Comparison of ENCODE assay signal across 8 mouse cellular contexts in the genomic region with DNA sequence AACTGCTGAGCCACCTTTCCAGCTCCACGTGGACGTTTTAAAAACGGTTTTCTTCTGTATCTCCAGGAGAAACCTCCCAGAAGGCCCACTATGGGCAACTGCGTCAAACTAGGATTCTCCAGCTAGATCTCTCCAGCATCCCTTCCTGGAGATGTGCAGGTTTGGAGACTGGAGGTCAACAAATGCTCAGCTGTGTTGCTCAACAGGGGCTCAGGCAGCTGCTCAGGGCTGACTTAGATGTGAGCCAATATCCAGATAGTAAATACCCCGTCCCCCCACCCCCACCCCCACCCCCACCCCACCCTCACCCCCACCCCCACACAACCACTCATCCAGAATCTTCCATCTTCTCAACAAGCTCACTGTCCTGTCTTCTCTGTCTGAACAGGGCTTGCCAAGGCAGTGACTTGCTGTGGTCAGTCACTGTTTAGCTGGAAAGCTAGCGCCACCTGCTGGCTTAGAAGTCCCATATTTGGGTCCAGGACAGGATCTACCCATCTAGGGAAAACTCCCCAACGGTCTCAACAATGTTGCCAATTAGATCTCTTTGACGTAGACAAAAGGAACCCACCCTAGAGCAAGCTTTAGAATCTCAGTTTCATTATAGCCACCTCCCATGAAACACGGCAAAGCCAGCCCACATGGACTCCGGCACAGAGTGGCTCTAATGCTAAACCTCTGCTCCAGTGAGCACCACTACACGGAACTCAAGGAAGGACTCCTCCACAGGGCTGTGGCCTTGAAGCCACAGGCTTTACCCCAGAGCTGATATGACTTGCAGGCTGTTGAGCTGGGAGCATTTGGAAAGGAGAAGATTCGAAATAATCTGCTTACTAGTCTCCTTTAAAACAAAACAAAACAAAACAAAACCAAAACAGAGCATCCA.
DNase-seq lines count a peak whose midpoint lies in the region; ATAC-seq and TF ChIP-seq lines count a peak whose summit lies in the region.

No protein-coding gene starts in this region.

- no peak for TF ChIP-seq POLR2A in thymus, adult 2 months (IDR thresholded peaks at IDR 0.05; ENCODE audit: control insufficient read depth, extremely low read depth, insufficient read depth, low read length, poor library complexity)

- H3K4me2 ChIP-seq in embryonic facial prominence, embryonic 11.5 days (ENCODE audit: low read depth, low read length), result no peak overlapping the region
- H3K4me2 ChIP-seq in kidney, embryonic 14.5 days (replicated peaks; ENCODE audit: low read depth, low read length), result no peak overlapping the region
- no peak overlapping the region for H3K4me2 ChIP-seq in liver, embryonic 14.5 days (ENCODE audit: low read depth)
- no peak overlapping the region for H3K4me2 ChIP-seq in neural tube, embryonic 15.5 days

- no peak overlapping the region for H3K4me3 ChIP-seq in thymus, adult 2 months (ENCODE audit: control insufficient read depth, insufficient read depth, low read length)
- no peak overlapping the region for H3K4me3 ChIP-seq in embryonic facial prominence, embryonic 11.5 days (ENCODE audit: low read depth, low read length)
- no peak overlapping the region for H3K4me3 ChIP-seq in kidney, embryonic 14.5 days (ENCODE audit: low read length)
- H3K4me3 ChIP-seq in liver, embryonic 14.5 days (ENCODE audit: insufficient read depth in 1 of 2, low read depth in 2 of 2, low read length in 2 of 2), result no peak overlapping the region
- no peak overlapping the region for H3K4me3 ChIP-seq in neural tube, embryonic 15.5 days (replicated peaks)

- no peaks in the 10 kb centered on the region for H3K27me3 ChIP-seq in thymus, adult 2 months (ENCODE audit: control insufficient read depth, insufficient read depth, low read length)
- no peaks in the 10 kb centered on the region for H3K27me3 ChIP-seq in embryonic facial prominence, embryonic 11.5 days (ENCODE audit: control insufficient read depth, insufficient read depth, low read length)
- H3K27me3 ChIP-seq in kidney, embryonic 14.5 days (ENCODE audit: control insufficient read depth, insufficient read depth, low read length), result no peaks in the 10 kb centered on the region
- no peaks in the 10 kb centered on the region for H3K27me3 ChIP-seq in liver, embryonic 14.5 days (ENCODE audit: control insufficient read depth, insufficient read depth, low read length)
- H3K27me3 ChIP-seq in neural tube, embryonic 15.5 days (replicated peaks), result no peaks in the 10 kb centered on the region

- no peak overlapping the region for H3K27ac ChIP-seq in thymus, adult 2 months (ENCODE audit: control insufficient read depth, insufficient read depth, low read length)
- H3K27ac ChIP-seq in embryonic facial prominence, embryonic 11.5 days (replicated peaks; ENCODE audit: low read depth, low read length), result no peak overlapping the region
- H3K27ac ChIP-seq in kidney, embryonic 14.5 days (ENCODE audit: low read depth, low read length), result no peak overlapping the region
- H3K27ac ChIP-seq in liver, embryonic 14.5 days, result no peak overlapping the region
- no peak overlapping the region for H3K27ac ChIP-seq in neural tube, embryonic 15.5 days (replicated peaks)

- TF ChIP-seq EP300 in liver, embryonic 14.5 days (IDR thresholded peaks at IDR 0.05; ENCODE audit: low read depth), result no peak

- no peaks in the 10 kb centered on the region for H3K36me3 ChIP-seq in thymus, adult 2 months (ENCODE audit: control insufficient read depth, insufficient read depth, low read length)
- H3K36me3 ChIP-seq in embryonic facial prominence, embryonic 11.5 days (replicated peaks; ENCODE audit: control insufficient read depth, insufficient read depth, low read depth, low read length), result no peaks in the 10 kb centered on the region
- H3K36me3 ChIP-seq in kidney, embryonic 14.5 days (ENCODE audit: control insufficient read depth, insufficient read depth, low read length), result no peaks in the 10 kb centered on the region
- no peaks in the 10 kb centered on the region for H3K36me3 ChIP-seq in liver, embryonic 14.5 days (replicated peaks; ENCODE audit: control insufficient read depth, insufficient read depth, low read depth)
- H3K36me3 ChIP-seq in neural tube, embryonic 15.5 days, result no peaks in the 10 kb centered on the region

- ATAC-seq in embryonic facial prominence, embryonic 11.5 days (replicated peaks; ENCODE audit: insufficient number of reproducible peaks, low FRiP score, low TSS enrichment, low read depth), result peak; percentile 80
- peak; percentile 78; the same call in 1 of the 2 replicates for ATAC-seq in kidney, embryonic 14.5 days (ENCODE audit: low FRiP score, low TSS enrichment)
- no peak for ATAC-seq in liver, embryonic 14.5 days (ENCODE audit: insufficient read depth)
- ATAC-seq in neural tube, embryonic 15.5 days (ENCODE audit: low FRiP score), result peak; percentile 74

- DNase-seq in thymus, adult 2 months, result peak; percentile 48
- DNase-seq in thymus, adult 18-20 months, result no peak
- DNase-seq in embryonic facial prominence, embryonic 11.5 days (ENCODE audit: low spot score), result peak; percentile 89
- DNase-seq in heart, adult 8-10 months (ENCODE audit: low spot score), result peak; percentile 82
- DNase-seq in liver, embryonic 14.5 days (ENCODE audit: low read depth in 3 of 3, low spot score in 3 of 3), result peak in 1 of 3 experiments; percentile 14
- DNase-seq in thymus, postnatal 25 days, result peak; percentile 50

- WGBS in thymus, adult 2 months, result 55% methylated on average over 12 of the region's 12 CpGs
- WGBS in embryonic facial prominence, embryonic 11.5 days, result 49% methylated on average over 12 of the region's 12 CpGs
- WGBS in kidney, embryonic 14.5 days, result 49% methylated on average over 12 of the region's 12 CpGs
- WGBS in liver, embryonic 14.5 days (ENCODE audit: insufficient replicate concordance), result 41% methylated on average over 12 of the region's 12 CpGs
- 50% methylated on average over 12 of the region's 12 CpGs for WGBS in neural tube, embryonic 15.5 days

- no peak for TF ChIP-seq CTCF in thymus, adult 2 months (IDR thresholded peaks at IDR 0.05; ENCODE audit: borderline replicate concordance, control insufficient read depth, extremely low read depth, insufficient read depth, low read length, poor library complexity)
- TF ChIP-seq CTCF in liver, embryonic 14.5 days (IDR thresholded peaks at IDR 0.05; ENCODE audit: low read depth), result peak; percentile 73

- no peaks in the 10 kb centered on the region for H3K9me3 ChIP-seq in embryonic facial prominence, embryonic 11.5 days (replicated peaks; ENCODE audit: control insufficient read depth, low read length)
- H3K9me3 ChIP-seq in kidney, embryonic 14.5 days (ENCODE audit: control insufficient read depth, low read length), result no peaks in the 10 kb centered on the region
- no peaks in the 10 kb centered on the region for H3K9me3 ChIP-seq in liver, embryonic 14.5 days (ENCODE audit: control insufficient read depth, low read length)
- no peaks in the 10 kb centered on the region for H3K9me3 ChIP-seq in neural tube, embryonic 15.5 days (replicated peaks)

- no peak overlapping the region for H3K9ac ChIP-seq in embryonic facial prominence, embryonic 11.5 days (replicated peaks; ENCODE audit: low read length)
- H3K9ac ChIP-seq in kidney, embryonic 14.5 days (ENCODE audit: low read depth, low read length), result no peak overlapping the region
- no peak overlapping the region for H3K9ac ChIP-seq in liver, embryonic 14.5 days (replicated peaks)
- no peak overlapping the region for H3K9ac ChIP-seq in neural tube, embryonic 15.5 days (replicated peaks)

- H3K4me1 ChIP-seq in thymus, adult 2 months (replicated peaks; ENCODE audit: control insufficient read depth, insufficient read depth, low read length), result no peaks in the 10 kb centered on the region
- H3K4me1 ChIP-seq in embryonic facial prominence, embryonic 11.5 days (ENCODE audit: control insufficient read depth, insufficient read depth, low read length), result no peaks in the 10 kb centered on the region
- H3K4me1 ChIP-seq in kidney, embryonic 14.5 days (ENCODE audit: control insufficient read depth, insufficient read depth, low read length), result 0 out of 2 replicates have a peak, but pooled peaks cover 7% of the 10 kb centered on the region
- peaks cover 0 to 2% of the 10 kb centered on the region in 2 experiments; a peak in 2 of 4 replicates for H3K4me1 ChIP-seq in liver, embryonic 14.5 days (replicated peaks; ENCODE audit: control insufficient read depth in 2 of 2, insufficient read depth in 2 of 2, low read length in 1 of 2)
- H3K4me1 ChIP-seq in neural tube, embryonic 15.5 days, result no peaks in the 10 kb centered on the region

Comparison
In these comparisons a context has a peak if more than half of its experiments do, and no peak if none do; other contexts are left out.
1. DNase-seq: peak in thymus, adult 2 months (single experiment), embryonic facial prominence, embryonic 11.5 days (single experiment), heart, adult 8-10 months (single experiment) and thymus, postnatal 25 days (single experiment); none in thymus, adult 18-20 months (0 of 2).